Mouse (Mus musculus): ENCODE measurements around the gene Hes3. TPM values are rescaled to one million over a fixed set of nuclear protein-coding genes. Genes with fewer than 3 reads are reported as not detected.
A peak's percentile ranks its signal among the peaks of the same experiment; 100 is the strongest.

Hes3 gene
- polyA plus RNA-seq, 1 experiment from 2014 or later: 5.2 TPM

DNA sequence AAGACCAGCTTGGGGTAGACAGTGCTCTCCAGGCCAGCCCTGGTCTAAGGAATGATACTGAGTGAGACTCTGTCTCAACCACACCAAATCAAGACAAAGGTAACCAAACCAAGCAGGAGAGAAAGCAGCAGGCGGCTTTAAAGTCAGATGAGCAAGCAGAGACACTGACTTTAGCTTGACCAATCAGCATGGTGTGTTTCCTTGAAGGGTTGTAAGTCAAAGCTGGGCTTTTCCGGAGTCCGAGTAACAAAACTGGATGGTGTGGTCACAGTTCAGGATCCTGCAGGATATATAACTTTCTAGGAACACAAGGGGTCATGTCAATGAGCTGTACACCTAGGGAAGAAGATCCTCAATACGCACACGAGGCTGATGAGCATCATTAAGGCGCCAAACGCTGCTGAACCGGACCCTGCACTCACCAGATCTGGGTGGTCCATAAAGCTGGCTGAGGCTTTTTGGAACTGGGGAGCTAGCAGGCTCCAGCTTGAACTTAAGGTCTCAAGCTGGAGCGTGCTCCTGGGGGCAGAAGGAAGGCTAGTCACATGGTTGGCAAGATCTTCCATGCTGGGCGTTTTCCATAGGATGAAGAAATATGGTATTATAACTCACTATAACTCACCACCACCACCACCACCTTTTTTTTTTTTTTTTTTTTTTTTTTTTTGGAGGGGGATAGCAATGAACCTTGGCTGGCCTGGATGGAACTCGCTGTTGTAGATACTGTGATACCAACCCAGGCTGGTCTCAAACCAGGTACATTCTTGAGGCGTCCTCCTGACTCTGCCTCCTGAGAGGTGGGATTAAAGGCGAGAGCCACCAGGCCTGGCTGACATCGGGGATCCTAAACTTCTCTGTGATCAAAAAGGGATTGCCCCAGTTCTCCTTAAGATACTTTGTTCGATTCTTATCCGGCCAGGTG is 33.4 kb upstream of the Hes3 start:
- WGBS: 55% methylated on average over 16 of the region's 16 CpGs
- H3K9me3 ChIP-seq: no peaks in the 10 kb centered on the region
- H3K4me3 ChIP-seq: peak overlapping the region; percentile 99
- peak; percentile 31 for ATAC-seq (ENCODE audit: low FRiP score, low read depth)
- peaks cover 18% of the 10 kb centered on the region for H3K4me1 ChIP-seq
- H3K4me2 ChIP-seq (replicated peaks): peak overlapping the region; percentile 31; the same call in 1 of the 2 replicates
- H3K27ac ChIP-seq (replicated peaks): no peak overlapping the region
- peaks cover 25% of the 10 kb centered on the region for H3K36me3 ChIP-seq
- no peak overlapping the region for H3K9ac ChIP-seq (replicated peaks)
- H3K27me3 ChIP-seq: peaks cover 10% of the 10 kb centered on the region

DNA sequence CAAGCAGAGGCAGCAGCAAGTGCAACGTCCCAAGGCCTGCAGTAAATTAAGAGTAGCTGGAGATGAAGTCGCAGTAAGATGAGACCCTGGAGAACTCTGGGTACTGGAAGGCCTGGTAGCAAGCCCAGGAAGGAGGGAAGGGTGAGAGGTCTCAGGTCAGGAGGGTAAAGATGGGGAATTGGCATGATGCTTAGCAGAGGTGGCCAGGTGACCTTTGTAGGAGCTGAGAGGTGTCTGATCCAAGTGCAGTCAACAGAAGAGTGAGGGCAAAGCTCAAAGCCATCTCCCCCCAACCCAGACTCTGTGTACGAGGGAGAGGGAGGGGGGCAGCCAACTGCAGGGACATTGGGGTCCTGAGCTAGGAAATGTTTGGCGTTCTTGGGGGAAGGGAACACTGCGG is 30.0 kb upstream of the Hes3 start:
- no peaks in the 10 kb centered on the region for H3K9me3 ChIP-seq
- H3K36me3 ChIP-seq: no peaks in the 10 kb centered on the region
- H3K27me3 ChIP-seq: peaks cover 37% of the 10 kb centered on the region
- H3K4me1 ChIP-seq: peaks cover 1% of the 10 kb centered on the region
- 51% methylated on average over 5 of the region's 5 CpGs for WGBS
- H3K27ac ChIP-seq (replicated peaks): 0 out of 2 replicates have a peak overlapping the region, but pooled peaks have one; percentile 22
- no peak overlapping the region for H3K4me3 ChIP-seq
- no peak overlapping the region for H3K9ac ChIP-seq (replicated peaks)
- ATAC-seq (ENCODE audit: low FRiP score, low read depth): no peak
- H3K4me2 ChIP-seq (replicated peaks): no peak overlapping the region

DNA sequence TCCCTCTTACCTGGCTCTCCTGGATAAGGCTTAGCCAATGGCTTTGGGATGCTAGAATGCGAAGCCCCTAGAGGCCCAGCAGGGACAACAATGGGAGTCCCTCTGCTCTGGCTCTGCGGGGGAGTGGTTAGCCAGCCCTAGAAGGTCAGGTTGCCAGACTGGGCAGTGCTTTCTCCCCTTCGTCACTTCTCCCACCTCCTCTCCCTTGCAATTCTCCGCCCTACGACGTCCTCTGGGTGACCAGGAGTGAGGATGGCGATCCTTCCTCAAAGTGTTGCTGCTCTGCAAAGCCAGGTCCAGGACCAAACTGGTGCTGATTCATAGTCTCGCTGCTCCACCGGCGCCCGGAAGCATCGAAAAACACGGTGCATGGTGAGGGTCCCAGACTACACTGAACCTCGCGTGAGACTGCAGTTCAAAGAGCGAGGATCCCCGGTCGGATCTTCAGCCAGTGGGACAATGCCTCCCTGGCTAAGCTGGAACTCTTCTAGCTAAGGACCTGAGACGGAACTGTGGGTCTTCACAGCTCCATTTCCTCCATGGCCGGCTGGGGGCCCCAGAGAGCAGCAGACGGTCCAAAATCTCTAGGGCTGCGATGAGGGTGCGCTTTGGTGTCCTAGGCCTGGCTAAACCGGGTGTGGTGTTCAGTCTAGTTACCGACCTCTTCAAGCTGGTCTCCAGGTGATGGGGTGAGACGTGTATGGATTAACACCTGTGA is 27.2 kb upstream of the Hes3 start, which contains the start of gene Rnf207:
TSS of gene Rnf207 (minus strand) at position 477 of the 718 bp plus-strand sequence.
- H3K4me2 ChIP-seq (replicated peaks): peak within 1 kb of the TSS; percentile 37
- peak within 1 kb of the TSS; percentile 8; the same call in 1 of the 2 replicates for H3K9ac ChIP-seq (replicated peaks)
- no peaks in the 10 kb centered on the region for H3K9me3 ChIP-seq
- WGBS: 4% methylated on average over 26 of the region's 26 CpGs
- H3K4me3 ChIP-seq: peak within 1 kb of the TSS; percentile 17
- H3K4me1 ChIP-seq: peaks cover 11% of the 10 kb centered on the region
- no peak within 1 kb of the TSS for H3K27ac ChIP-seq (replicated peaks)
- no peaks in the 10 kb centered on the region for H3K36me3 ChIP-seq
- peaks cover 65% of the 10 kb centered on the region for H3K27me3 ChIP-seq
- ATAC-seq (ENCODE audit: low FRiP score, low read depth): peak; percentile 28; the same call in 1 of the 2 replicates

GRCm38 (mm10) chr4:152317631-152318033 is 26.2 kb upstream of the Hes3 start:
- H3K4me1 ChIP-seq: peaks cover 22% of the 10 kb centered on the region
- ATAC-seq (ENCODE audit: low FRiP score, low read depth): no peak
- WGBS: 92% methylated on average over 6 of the region's 6 CpGs

DNA sequence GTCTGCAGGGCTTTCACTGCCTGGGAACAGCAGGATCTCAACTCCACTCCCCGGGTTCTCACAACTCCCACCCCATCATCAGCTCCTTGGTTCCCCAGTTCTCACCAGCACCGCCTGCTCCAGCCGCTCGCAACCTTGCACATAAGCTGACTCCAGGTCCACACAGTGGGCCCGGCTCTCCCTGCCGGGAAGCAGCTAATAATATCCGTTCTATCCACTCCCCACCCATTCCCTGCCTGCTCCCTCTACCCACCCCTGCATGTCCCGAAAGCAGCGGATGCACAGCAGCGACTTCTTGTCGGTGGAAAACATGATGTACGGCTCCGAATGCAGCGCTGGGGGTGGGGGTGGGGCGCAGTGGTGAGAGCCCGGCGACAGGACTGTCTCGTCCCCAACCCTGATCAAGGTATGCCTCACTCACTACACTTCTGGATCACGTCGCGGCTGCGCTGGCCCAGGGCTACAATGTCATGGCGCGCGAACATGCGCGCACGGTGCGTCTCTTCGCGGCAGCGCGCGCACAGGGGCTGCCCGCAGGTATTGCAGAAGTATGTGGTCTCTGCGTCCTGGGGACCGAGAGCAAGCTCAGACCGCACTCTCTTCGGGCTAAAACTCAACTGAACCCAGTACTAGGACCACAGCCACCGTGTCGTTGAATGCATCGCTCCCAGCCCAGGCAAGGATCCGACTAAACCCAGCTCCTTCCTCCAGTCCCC is 24.2 kb upstream of the Hes3 start:
- Histone ChIP-seq H3K27me3 (peaks cover 85% of the 10 kb centered on the region), H3K9me3 (no peaks in the 10 kb centered on the region), H3K4me3 (peak overlapping the region; percentile 27), H3K4me1 (peaks cover 23% of the 10 kb centered on the region), H3K4me2 (replicated peaks) (peak overlapping the region; percentile 43), H3K9ac (replicated peaks) (no peak overlapping the region), H3K27ac (replicated peaks) (no peak overlapping the region), H3K36me3 (no peaks in the 10 kb centered on the region)
- under 1% methylated on average over 43 of the region's 43 CpGs for WGBS
- no peak for ATAC-seq (ENCODE audit: low FRiP score, low read depth)

More at GRCm38 (mm10) chr4:152317631-152318033, 26.2 kb upstream of the Hes3 start:
- no peak overlapping the region for H3K27ac ChIP-seq (replicated peaks)
- no peaks in the 10 kb centered on the region for H3K36me3 ChIP-seq
- no peak overlapping the region for H3K9ac ChIP-seq (replicated peaks)
- H3K4me3 ChIP-seq: no peak overlapping the region
- peaks cover 75% of the 10 kb centered on the region for H3K27me3 ChIP-seq
- no peaks in the 10 kb centered on the region for H3K9me3 ChIP-seq
- no peak overlapping the region for H3K4me2 ChIP-seq (replicated peaks)

DNA sequence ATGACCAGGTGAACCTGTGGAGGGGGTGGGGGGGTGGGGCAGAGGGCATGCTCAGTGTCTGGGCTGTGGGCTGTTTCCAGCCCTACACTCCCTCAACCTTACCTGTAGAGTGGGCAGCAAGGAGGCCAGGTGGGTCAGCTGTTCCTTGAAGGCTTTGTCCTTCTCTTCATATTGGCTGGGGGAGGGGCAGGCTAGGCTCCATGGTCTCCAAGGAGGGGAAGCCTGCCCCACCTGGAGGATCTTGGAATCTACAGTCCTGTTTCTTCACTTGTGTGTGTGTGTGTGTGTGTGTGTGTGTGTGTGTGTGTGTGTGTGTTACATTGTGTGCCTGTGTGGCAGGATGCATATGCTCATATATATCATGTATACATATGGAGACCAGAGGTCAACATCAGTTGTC is 22.5 kb upstream of the Hes3 start:
- Histone ChIP-seq H3K4me1 (peaks cover 23% of the 10 kb centered on the region), H3K4me2 (replicated peaks) (peak overlapping the region; percentile 52; the same call in 1 of the 2 replicates), H3K36me3 (0 out of 2 replicates have a peak, but pooled peaks cover under 1% of the 10 kb centered on the region), H3K27ac (replicated peaks) (no peak overlapping the region), H3K4me3 (no peak overlapping the region), H3K9ac (replicated peaks) (no peak overlapping the region), H3K27me3 (peaks cover 97% of the 10 kb centered on the region), H3K9me3 (no peaks in the 10 kb centered on the region)
- no peak for ATAC-seq (ENCODE audit: low FRiP score, low read depth)

GRCm38 (mm10) chr4:152313211-152313632 is 21.8 kb upstream of the Hes3 start:
- Histone ChIP-seq H3K4me2 (replicated peaks) (peak overlapping the region; percentile 52), H3K9ac (replicated peaks) (no peak overlapping the region; the same call in 1 of the 2 replicates), H3K27me3 (peaks cover 90% of the 10 kb centered on the region), H3K27ac (replicated peaks) (no peak overlapping the region), H3K4me3 (peak overlapping the region; percentile 31), H3K9me3 (no peaks in the 10 kb centered on the region), H3K36me3 (peaks cover 5% of the 10 kb centered on the region; the same call in 1 of the 2 replicates), H3K4me1 (peaks cover 23% of the 10 kb centered on the region)
- no peak for ATAC-seq (ENCODE audit: low FRiP score, low read depth)
- WGBS: 1% methylated on average over 29 of the region's 29 CpGs

DNA sequence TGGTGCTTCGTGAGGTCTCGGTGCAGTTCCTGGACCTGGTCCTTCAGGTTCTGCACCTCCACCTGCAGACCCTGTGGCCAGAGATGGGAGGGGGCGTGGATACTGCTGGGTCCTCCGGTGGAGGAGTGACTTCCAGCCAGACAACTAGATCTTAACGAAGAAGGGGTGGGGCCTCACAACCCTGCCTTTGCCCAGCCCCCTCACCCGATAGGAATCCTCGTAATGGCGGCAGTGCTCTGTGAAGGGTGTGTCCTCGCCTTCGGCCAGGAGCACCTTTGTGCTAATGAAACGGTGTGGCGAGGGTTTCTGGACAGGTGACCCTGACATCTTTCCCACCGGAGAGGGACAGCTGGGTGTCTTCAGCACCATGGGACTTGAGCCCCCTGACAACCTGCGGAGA is 20.7 kb upstream of the Hes3 start:
- Histone ChIP-seq H3K9ac (replicated peaks) (no peak overlapping the region), H3K27ac (replicated peaks) (no peak overlapping the region), H3K9me3 (no peaks in the 10 kb centered on the region), H3K4me3 (no peak overlapping the region), H3K4me2 (replicated peaks) (no peak overlapping the region; the same call in 1 of the 2 replicates), H3K27me3 (peaks cover 80% of the 10 kb centered on the region), H3K36me3 (peaks cover 5% of the 10 kb centered on the region; the same call in 1 of the 2 replicates), H3K4me1 (peaks cover 23% of the 10 kb centered on the region)
- ATAC-seq (ENCODE audit: low FRiP score, low read depth): no peak
- 1% methylated on average over 14 of the region's 14 CpGs for WGBS

GRCm38 (mm10) chr4:152307542-152307941 is 16.1 kb upstream of the Hes3 start:
- Histone ChIP-seq H3K36me3 (peaks cover 34% of the 10 kb centered on the region), H3K9me3 (no peaks in the 10 kb centered on the region), H3K27ac (replicated peaks) (no peak overlapping the region), H3K4me1 (0 out of 2 replicates have a peak, but pooled peaks cover under 1% of the 10 kb centered on the region), H3K9ac (replicated peaks) (no peak overlapping the region), H3K4me3 (no peak overlapping the region), H3K4me2 (replicated peaks) (no peak overlapping the region), H3K27me3 (peaks cover 33% of the 10 kb centered on the region)
- WGBS: 82% methylated on average over 9 of the region's 9 CpGs
- ATAC-seq (ENCODE audit: low FRiP score, low read depth): no peak

DNA sequence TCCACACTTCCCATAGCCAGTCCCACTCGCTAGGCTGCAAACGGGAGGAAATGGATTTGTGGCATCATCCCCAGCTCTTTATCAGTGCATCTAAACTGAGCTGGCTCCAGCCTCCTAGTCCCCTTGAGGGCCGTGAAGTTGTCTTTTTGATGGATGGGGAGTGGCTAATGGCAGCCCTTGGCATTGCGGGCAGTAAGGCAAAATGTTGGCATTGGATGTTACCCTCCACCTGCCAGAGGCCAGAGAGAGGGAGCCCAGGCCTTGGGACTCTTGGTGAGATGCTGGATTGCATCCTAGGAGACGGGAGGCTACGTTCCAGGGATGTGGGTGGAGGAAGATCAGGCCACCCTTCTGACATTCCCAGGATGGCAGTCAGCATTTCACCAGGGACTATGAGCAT is 14.5 kb upstream of the Hes3 start:
- ATAC-seq (ENCODE audit: low FRiP score, low read depth): no peak
- Histone ChIP-seq H3K9me3 (no peaks in the 10 kb centered on the region), H3K9ac (replicated peaks) (no peak overlapping the region), H3K36me3 (peaks cover 49% of the 10 kb centered on the region), H3K27me3 (peaks cover 18% of the 10 kb centered on the region), H3K4me2 (replicated peaks) (no peak overlapping the region), H3K4me1 (no peaks in the 10 kb centered on the region), H3K27ac (replicated peaks) (no peak overlapping the region), H3K4me3 (no peak overlapping the region)
- WGBS: 91% methylated on average over 6 of the region's 6 CpGs

GRCm38 (mm10) chr4:152304685-152305084 is 13.2 kb upstream of the Hes3 start:
- 91% methylated on average over 6 of the region's 6 CpGs for WGBS
- Histone ChIP-seq H3K27me3 (peaks cover 5% of the 10 kb centered on the region), H3K4me2 (replicated peaks) (no peak overlapping the region), H3K9me3 (no peaks in the 10 kb centered on the region), H3K4me3 (no peak overlapping the region), H3K4me1 (no peaks in the 10 kb centered on the region), H3K9ac (replicated peaks) (no peak overlapping the region), H3K27ac (replicated peaks) (no peak overlapping the region), H3K36me3 (peaks cover 62% of the 10 kb centered on the region)
- ATAC-seq (ENCODE audit: low FRiP score, low read depth): no peak

All from midbrain, embryonic 12.5 days (tissue).